Mouse (Mus musculus) limb, embryonic 15.5 days (tissue): ENCODE data around the gene Sap18b. TPM values are rescaled to one million over a fixed set of nuclear protein-coding genes. Genes with fewer than 3 reads are reported as not detected.
A peak's percentile ranks its signal among the peaks of the same experiment; 100 is the strongest.
"Not testable (repeated sequence)": the region's sequence is repeated elsewhere in the genome, so short reads cannot be mapped to it uniquely, and the experiment has no call there.

ENCODE experiments used
- ATAC-seq: fragments of 200-750 bp; cut with Nextera tagmentation; 2 replicates; pipeline ENCODE4 v1.8.0; 2017; ENCODE audit warnings: low read depth, moderate TSS enrichment; ENCODE audit not compliant: insufficient number of reproducible peaks, low FRiP score, low TSS enrichment
- H3K27ac ChIP-seq: fragments of 300-500 bp; sonication (generic); 2 replicates; pipeline ENCODE4 v1.5.1; 2015; ENCODE audit warnings: moderate library complexity, mild to moderate bottlenecking, inconsistent platforms
- H3K27me3 ChIP-seq: fragments of 300-500 bp; sonication (generic); 2 replicates; pipeline ENCODE4 v1.6.1; 2015; ENCODE audit warnings: inconsistent platforms
- H3K36me3 ChIP-seq: fragments of 300-500 bp; sonication (generic); 2 replicates; pipeline ENCODE4 v1.6.1; 2015; ENCODE audit warnings: inconsistent platforms
- H3K4me1 ChIP-seq: fragments of 300-500 bp; sonication (generic); 2 replicates; pipeline ENCODE4 v1.6.1; 2015; ENCODE audit warnings: inconsistent platforms
- H3K4me2 ChIP-seq: fragments of 300-500 bp; sonication (generic); 2 replicates; pipeline ENCODE4 v1.6.1; 2015; ENCODE audit warnings: mild to moderate bottlenecking, inconsistent platforms
- H3K4me3 ChIP-seq: fragments of 300-500 bp; sonication (generic); 2 replicates; pipeline ENCODE4 v1.5.1; 2015; ENCODE audit warnings: mild to moderate bottlenecking, inconsistent platforms
- H3K9ac ChIP-seq: fragments of 300-500 bp; sonication (generic); 2 replicates; pipeline ENCODE4 v1.6.1; 2015; ENCODE audit warnings: inconsistent platforms
- H3K9me3 ChIP-seq: fragments of 300-500 bp; sonication (generic); 2 replicates; pipeline ENCODE4 v1.6.1; 2016; ENCODE audit warnings: inconsistent platforms
- WGBS: fragments of 180-500 bp; shearing (Covaris S2); methylation state at CpG from one replicate; pipeline ENCODE4 v1.1.7; 2015; 5-methylcytosine and 5-hydroxymethylcytosine counted together
- polyA plus RNA-seq: library from polyadenylated mRNA; unstranded; fragments of >200 nt; fragmentation: Nextera tagmentation; extraction: Ambion mirVana; gene quantifications from 2 replicates; pipeline ENCODE4 v1.2.1, GENCODE M21; 2015

Gene Sap18b
- 324 and 332 TPM in 2 replicates for polyA plus RNA-seq

- ATAC-seq, H3K9me3 ChIP-seq, H3K9ac ChIP-seq, H3K4me3 ChIP-seq, H3K27ac ChIP-seq, H3K27me3 ChIP-seq, H3K4me1 ChIP-seq, H3K36me3 ChIP-seq, H3K4me2 ChIP-seq: not testable (repeated sequence)
- WGBS = 67% methylated on average over 25 of the region's 25 CpGs
Observed at GRCm38 (mm10) chr8:95825162-95825561, at the start of gene Sap18b. Gene Sap18b, plus strand, starts transcription at chr8:95825346.

GRCm38 (mm10) chr8:95781085-95781484 is 44.1 kb upstream of the Sap18b start:
- H3K27ac ChIP-seq = no peak overlapping the region
- no peak overlapping the region for H3K4me2 ChIP-seq
- H3K4me3 ChIP-seq = no peak overlapping the region
- H3K27me3 ChIP-seq = no peaks in the 10 kb centered on the region
- H3K9me3 ChIP-seq = no peaks in the 10 kb centered on the region; the same call in 1 of the 2 replicates
- H3K9ac ChIP-seq = no peak overlapping the region
- 98% methylated on average over 3 of the region's 3 CpGs for WGBS
- no peak for ATAC-seq
- no peaks in the 10 kb centered on the region for H3K4me1 ChIP-seq
- H3K36me3 ChIP-seq = peaks cover 56% of the 10 kb centered on the region

- no peak overlapping the region for H3K27ac ChIP-seq
- H3K4me1 ChIP-seq = no peaks in the 10 kb centered on the region
- H3K9me3 ChIP-seq = no peaks in the 10 kb centered on the region; the same call in 1 of the 2 replicates
- 99% methylated on average over 2 of the region's 2 CpGs for WGBS
- H3K27me3 ChIP-seq = no peaks in the 10 kb centered on the region
- no peak overlapping the region for H3K4me2 ChIP-seq
- peaks cover 63% of the 10 kb centered on the region for H3K36me3 ChIP-seq
- H3K9ac ChIP-seq = no peak overlapping the region
- no peak for ATAC-seq
- H3K4me3 ChIP-seq = no peak overlapping the region
Observed at GRCm38 (mm10) chr8:95781775-95782174, 43.4 kb upstream of the Sap18b start.

GRCm38 (mm10) chr8:95782628-95783027 is 42.5 kb upstream of the Sap18b start:
- ATAC-seq = no peak
- Histone ChIP-seq H3K27ac (no peak overlapping the region), H3K27me3 (no peaks in the 10 kb centered on the region), H3K4me1 (no peaks in the 10 kb centered on the region), H3K36me3 (peaks cover 71% of the 10 kb centered on the region), H3K9ac (no peak overlapping the region), H3K9me3 (no peaks in the 10 kb centered on the region; the same call in 1 of the 2 replicates), H3K4me3 (no peak overlapping the region), H3K4me2 (no peak overlapping the region)

GRCm38 (mm10) chr8:95785591-95785990 is 39.6 kb upstream of the Sap18b start:
- peaks cover 67% of the 10 kb centered on the region for H3K36me3 ChIP-seq

GRCm38 (mm10) chr8:95795333-95796061 is 29.6 kb upstream of the Sap18b start:
- H3K9me3 ChIP-seq, H3K4me1 ChIP-seq, H3K9ac ChIP-seq, H3K4me2 ChIP-seq, H3K4me3 ChIP-seq, H3K27ac ChIP-seq, ATAC-seq, H3K27me3 ChIP-seq: not testable (repeated sequence)
- peaks cover 11% of the 10 kb centered on the region for H3K36me3 ChIP-seq
- WGBS = 90% methylated on average over 5 of the region's 5 CpGs

More at GRCm38 (mm10) chr8:95785591-95785990, 39.6 kb upstream of the Sap18b start:
- H3K27ac ChIP-seq = no peak overlapping the region
- no peaks in the 10 kb centered on the region for H3K27me3 ChIP-seq
- H3K4me2 ChIP-seq = no peak overlapping the region
- no peak for ATAC-seq
- H3K4me1 ChIP-seq = no peaks in the 10 kb centered on the region
- WGBS = 82% methylated on average over 4 of the region's 4 CpGs
- no peak overlapping the region for H3K4me3 ChIP-seq
- no peaks in the 10 kb centered on the region; the same call in 1 of the 2 replicates for H3K9me3 ChIP-seq
- no peak overlapping the region for H3K9ac ChIP-seq

- Histone ChIP-seq H3K27me3 (no peaks in the 10 kb centered on the region), H3K9ac (no peak overlapping the region), H3K27ac (no peak overlapping the region), H3K4me1 (peaks cover 7% of the 10 kb centered on the region; the same call in 1 of the 2 replicates), H3K36me3 (peaks cover 11% of the 10 kb centered on the region), H3K9me3 (no peaks in the 10 kb centered on the region), H3K4me2 (no peak overlapping the region), H3K4me3 (no peak overlapping the region)
- ATAC-seq = no peak
- WGBS = 93% methylated on average over 6 of the region's 6 CpGs
Observed at GRCm38 (mm10) chr8:95799117-95799516, 26.0 kb upstream of the Sap18b start.

- 94% methylated on average over 1 of the region's 1 CpGs for WGBS
- no peaks in the 10 kb centered on the region for H3K9me3 ChIP-seq
- no peak overlapping the region for H3K9ac ChIP-seq
- H3K4me1 ChIP-seq = peaks cover 11% of the 10 kb centered on the region; the same call in 1 of the 2 replicates
- H3K36me3 ChIP-seq = peaks cover 15% of the 10 kb centered on the region
- no peaks in the 10 kb centered on the region for H3K27me3 ChIP-seq
- no peak for ATAC-seq
- H3K4me3 ChIP-seq = no peak overlapping the region
- no peak overlapping the region for H3K27ac ChIP-seq
- no peak overlapping the region for H3K4me2 ChIP-seq
Observed at GRCm38 (mm10) chr8:95799891-95800290, 25.3 kb upstream of the Sap18b start.

- 87% methylated on average over 3 of the region's 3 CpGs for WGBS
- ATAC-seq = no peak
- peaks cover 15% of the 10 kb centered on the region; the same call in 1 of the 2 replicates for H3K4me1 ChIP-seq
- no peaks in the 10 kb centered on the region for H3K9me3 ChIP-seq
- no peak overlapping the region for H3K27ac ChIP-seq
- no peak overlapping the region for H3K4me2 ChIP-seq
- H3K36me3 ChIP-seq = peaks cover 15% of the 10 kb centered on the region
- H3K27me3 ChIP-seq = no peaks in the 10 kb centered on the region
- no peak overlapping the region for H3K9ac ChIP-seq
- H3K4me3 ChIP-seq = no peak overlapping the region
Observed at GRCm38 (mm10) chr8:95800353-95800752, 24.8 kb upstream of the Sap18b start.

- no peak for ATAC-seq
- 96% methylated on average over 1 of the region's 1 CpGs for WGBS
- no peaks in the 10 kb centered on the region for H3K27me3 ChIP-seq
- H3K4me3 ChIP-seq = no peak overlapping the region
- peaks cover 25% of the 10 kb centered on the region for H3K4me1 ChIP-seq
- peaks cover 15% of the 10 kb centered on the region for H3K36me3 ChIP-seq
- no peak overlapping the region for H3K27ac ChIP-seq
- no peak overlapping the region for H3K4me2 ChIP-seq
- H3K9me3 ChIP-seq = no peaks in the 10 kb centered on the region
- H3K9ac ChIP-seq = no peak overlapping the region
Observed at GRCm38 (mm10) chr8:95801476-95802064, 23.6 kb upstream of the Sap18b start.

- no peaks in the 10 kb centered on the region for H3K27me3 ChIP-seq
- no peak overlapping the region for H3K27ac ChIP-seq
- 85% methylated on average over 8 of the region's 8 CpGs for WGBS
- no peak overlapping the region for H3K4me2 ChIP-seq
- H3K4me3 ChIP-seq = no peak overlapping the region
- no peak overlapping the region for H3K9ac ChIP-seq
- no peak for ATAC-seq
- peaks cover 15% of the 10 kb centered on the region for H3K36me3 ChIP-seq
- H3K9me3 ChIP-seq = no peaks in the 10 kb centered on the region
- peaks cover 25% of the 10 kb centered on the region for H3K4me1 ChIP-seq
Observed at GRCm38 (mm10) chr8:95802231-95802630, 22.9 kb upstream of the Sap18b start.

- Histone ChIP-seq H3K4me1 (peaks cover 21% of the 10 kb centered on the region), H3K9ac (no peak overlapping the region), H3K36me3 (peaks cover 7% of the 10 kb centered on the region; the same call in 1 of the 2 replicates), H3K4me3 (peak overlapping the region; percentile 98), H3K27ac (no peak overlapping the region), H3K4me2 (peak overlapping the region; percentile 74), H3K9me3 (no peaks in the 10 kb centered on the region), H3K27me3 (no peaks in the 10 kb centered on the region)
- 82% methylated on average over 2 of the region's 2 CpGs for WGBS
- no peak for ATAC-seq
Observed at GRCm38 (mm10) chr8:95805482-95805881, 19.7 kb upstream of the Sap18b start.
